Mouse (Mus musculus): ENCODE measurements around the gene Kif2a. TPM values are rescaled to one million over a fixed set of nuclear protein-coding genes. Genes with fewer than 3 reads are reported as not detected.
A peak's percentile ranks its signal among the peaks of the same experiment; 100 is the strongest.

Gene Kif2a
- polyA plus RNA-seq (2012; ENCODE audit: insufficient read depth, insufficient read length, missing spikeins), result 12.9 and 24.2 TPM in 2 replicates

DNA sequence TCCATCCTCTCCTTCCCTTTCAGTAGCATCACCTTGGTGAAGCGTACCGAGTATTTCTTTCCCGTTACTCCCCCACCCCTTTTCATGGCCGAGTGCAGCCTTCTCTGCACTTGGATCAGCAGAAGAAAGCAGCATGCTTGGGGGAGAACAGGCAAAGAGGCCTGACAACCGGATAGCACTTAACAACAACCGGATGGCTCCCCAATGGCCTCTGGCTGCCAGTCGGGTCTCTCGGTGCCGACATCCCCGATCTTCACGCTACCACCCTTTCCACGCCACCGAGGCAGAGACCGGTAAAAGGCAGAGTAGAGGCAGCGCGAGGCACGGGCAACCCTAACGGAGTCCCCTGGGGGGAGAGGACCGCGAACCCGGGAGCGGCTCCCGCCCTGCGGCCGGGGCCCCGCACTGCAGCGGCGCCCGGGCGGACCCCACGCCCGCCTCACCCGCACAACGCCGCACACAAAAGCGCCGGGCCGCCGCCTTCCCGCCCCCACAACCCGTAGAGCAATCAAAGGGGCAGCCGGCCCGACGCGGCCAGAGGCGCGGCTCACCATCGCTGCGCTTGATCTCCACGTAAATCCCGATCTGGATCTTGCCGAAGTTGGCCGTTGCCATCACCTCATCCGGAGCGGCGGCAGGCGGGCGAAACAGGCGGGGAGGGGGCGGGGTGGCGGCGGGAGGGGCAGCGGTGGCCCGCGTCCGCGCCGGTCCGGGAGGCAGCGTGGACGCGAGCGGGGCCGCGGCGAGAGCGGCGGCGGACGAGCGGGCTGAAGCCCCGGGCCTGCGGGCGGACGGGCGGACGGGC lies at the start of gene Kif2a:
TSS of gene Kif2a (minus strand) at position 666 of the 805 bp plus-strand sequence.
- Histone ChIP-seq H3K4me1 (ENCODE audit: control insufficient read depth, insufficient read depth, insufficient read length, low read length) (no peaks in the 10 kb centered on the region), H3K4me3 (ENCODE audit: insufficient read depth, low read depth, low read length) (peak within 1 kb of the TSS; percentile 98), H3K27ac (replicated peaks; ENCODE audit: low read depth, low read length) (peak within 1 kb of the TSS; percentile 73)

DNA sequence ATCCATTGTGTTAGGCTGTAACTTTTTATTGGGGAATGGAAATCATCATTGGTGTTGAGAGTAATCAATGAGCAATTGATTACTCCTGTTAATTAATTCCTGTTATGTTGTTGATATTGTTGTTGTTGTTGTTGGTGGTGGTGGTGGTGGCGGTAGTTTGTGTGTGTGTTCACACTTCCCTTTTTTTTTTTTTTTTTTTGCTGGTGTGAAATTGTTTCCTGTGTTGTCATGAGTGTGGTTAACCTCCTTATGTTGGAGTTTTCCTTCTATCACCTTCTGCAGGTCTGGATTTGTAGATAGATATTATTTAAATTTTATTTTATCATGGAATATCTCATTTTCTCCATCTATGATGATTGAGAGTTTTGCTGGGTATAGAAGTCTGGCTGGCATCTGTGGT lies 47.1 kb upstream of the Kif2a start:
- H3K4me1 ChIP-seq (ENCODE audit: control insufficient read depth, insufficient read depth, insufficient read length, low read length), result no peaks in the 10 kb centered on the region
- no peak overlapping the region for H3K27ac ChIP-seq (replicated peaks; ENCODE audit: low read depth, low read length)
- no peak overlapping the region for H3K4me3 ChIP-seq (ENCODE audit: insufficient read depth, low read depth, low read length)

DNA sequence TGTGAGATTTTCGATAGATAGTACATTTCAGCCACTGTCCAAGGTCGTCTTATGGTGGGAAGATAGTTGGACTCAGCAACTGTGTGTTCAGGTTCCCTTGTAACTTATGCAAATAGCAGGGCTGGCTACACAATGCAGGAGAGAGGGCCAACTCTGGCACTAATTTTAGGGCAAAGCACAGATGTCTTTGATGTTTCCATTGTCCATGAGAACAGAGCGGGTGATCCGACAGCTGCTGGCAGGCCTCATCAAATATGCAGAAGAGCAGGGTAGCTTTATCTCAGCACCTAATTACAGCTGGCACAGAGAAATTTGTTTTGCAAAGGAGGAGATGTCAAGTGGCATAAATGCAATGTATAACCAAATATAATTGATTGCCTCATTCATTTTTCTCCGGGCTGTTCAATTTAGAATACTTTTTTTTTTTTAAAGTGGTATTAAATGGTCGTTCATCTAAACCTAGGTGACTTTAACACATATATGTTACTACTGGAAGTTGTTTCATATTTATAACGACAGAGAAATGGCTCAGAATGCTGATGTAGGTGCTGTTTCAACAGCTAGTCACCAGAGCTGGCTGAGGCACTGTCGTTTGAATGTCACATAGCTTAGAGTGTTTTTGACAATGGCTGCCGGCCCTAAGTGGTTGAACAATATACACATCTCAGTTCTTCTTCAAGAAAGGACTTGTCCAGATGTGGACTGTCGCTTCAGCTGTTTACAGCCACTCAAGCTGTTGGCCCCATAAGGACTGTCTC lies 43.4 kb upstream of the Kif2a start:
- Histone ChIP-seq H3K27ac (replicated peaks; ENCODE audit: low read depth, low read length) (no peak overlapping the region), H3K4me1 (ENCODE audit: control insufficient read depth, insufficient read depth, insufficient read length, low read length) (no peaks in the 10 kb centered on the region), H3K4me3 (ENCODE audit: insufficient read depth, low read depth, low read length) (no peak overlapping the region)

DNA sequence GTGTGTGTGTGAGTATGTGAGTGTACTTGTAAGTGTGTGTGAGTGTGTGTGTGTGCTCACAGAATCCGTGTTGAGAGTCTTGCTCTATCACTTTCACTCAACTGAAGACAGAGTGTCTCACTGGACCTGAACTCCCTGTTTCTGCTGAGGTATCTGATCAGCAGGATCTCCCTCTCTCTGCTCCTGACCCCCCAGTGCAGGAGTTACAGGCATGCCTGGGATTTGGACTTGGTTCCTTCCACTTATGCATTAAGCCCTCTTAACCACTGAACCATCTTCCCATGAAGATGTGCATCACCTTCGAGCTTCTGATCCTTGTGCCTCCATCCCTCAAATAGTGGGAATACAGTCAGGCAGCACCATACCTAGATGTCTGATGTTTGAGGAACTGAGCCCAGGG lies 42.3 kb upstream of the Kif2a start:
- Histone ChIP-seq H3K27ac (replicated peaks; ENCODE audit: low read depth, low read length) (no peak overlapping the region), H3K4me1 (ENCODE audit: control insufficient read depth, insufficient read depth, insufficient read length, low read length) (no peaks in the 10 kb centered on the region), H3K4me3 (ENCODE audit: insufficient read depth, low read depth, low read length) (no peak overlapping the region)

DNA sequence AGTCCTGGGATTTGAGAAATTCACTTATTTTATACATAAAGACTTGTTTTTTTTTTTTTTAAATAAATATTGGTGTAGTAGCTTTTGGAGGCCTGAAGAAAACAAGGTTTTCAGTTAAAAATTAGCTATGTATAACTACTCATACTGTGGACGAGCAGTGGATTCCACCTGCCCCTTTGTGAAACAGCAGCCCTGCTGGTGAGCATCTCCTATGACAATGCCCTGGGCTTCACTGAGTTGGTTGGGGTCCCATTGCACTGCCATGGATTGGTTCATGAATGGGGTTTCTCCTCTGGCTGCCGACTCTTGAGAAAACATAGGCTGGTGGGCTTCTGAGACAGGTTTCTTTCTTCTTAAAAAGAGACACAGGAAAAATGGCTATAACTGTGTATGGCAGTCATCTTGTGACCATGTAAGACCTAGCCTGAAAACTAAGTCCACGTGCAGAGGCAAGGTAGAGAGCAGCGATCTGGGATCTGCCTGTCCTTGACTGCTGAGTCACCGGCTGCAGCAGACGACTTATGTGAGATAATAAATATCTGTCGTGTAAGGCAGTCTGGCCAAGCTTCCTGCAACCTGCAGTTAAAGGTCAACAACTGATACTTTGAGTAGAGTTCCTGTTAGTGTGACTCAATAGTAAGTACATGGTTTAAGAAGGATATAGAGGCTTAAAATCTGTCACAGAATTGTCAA lies 41.3 kb upstream of the Kif2a start:
- H3K4me1 ChIP-seq (ENCODE audit: control insufficient read depth, insufficient read depth, insufficient read length, low read length), result no peaks in the 10 kb centered on the region
- H3K4me3 ChIP-seq (ENCODE audit: insufficient read depth, low read depth, low read length), result no peak overlapping the region
- H3K27ac ChIP-seq (replicated peaks; ENCODE audit: low read depth, low read length), result no peak overlapping the region

DNA sequence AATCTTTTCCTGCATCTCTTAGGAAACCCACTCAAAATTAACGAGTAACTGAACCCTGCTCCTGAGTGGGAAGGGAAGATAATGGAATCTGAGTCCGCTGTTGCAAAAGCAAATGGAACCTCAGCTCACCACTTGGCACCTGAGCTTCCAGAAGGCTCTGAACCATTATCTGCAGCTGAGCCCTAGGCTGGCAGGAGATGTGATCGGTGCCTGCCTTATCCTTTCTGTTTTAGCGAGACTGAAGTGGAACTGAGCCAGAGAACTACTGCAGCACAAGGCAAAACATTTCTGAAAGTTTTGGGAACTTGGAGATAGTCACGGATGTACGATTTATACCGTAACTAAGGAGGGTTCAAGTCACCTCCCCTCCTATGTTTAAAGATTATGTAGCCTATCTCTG lies 38.2 kb upstream of the Kif2a start:
- Histone ChIP-seq H3K4me3 (ENCODE audit: insufficient read depth, low read depth, low read length) (no peak overlapping the region), H3K27ac (replicated peaks; ENCODE audit: low read depth, low read length) (no peak overlapping the region), H3K4me1 (ENCODE audit: control insufficient read depth, insufficient read depth, insufficient read length, low read length) (no peaks in the 10 kb centered on the region)

DNA sequence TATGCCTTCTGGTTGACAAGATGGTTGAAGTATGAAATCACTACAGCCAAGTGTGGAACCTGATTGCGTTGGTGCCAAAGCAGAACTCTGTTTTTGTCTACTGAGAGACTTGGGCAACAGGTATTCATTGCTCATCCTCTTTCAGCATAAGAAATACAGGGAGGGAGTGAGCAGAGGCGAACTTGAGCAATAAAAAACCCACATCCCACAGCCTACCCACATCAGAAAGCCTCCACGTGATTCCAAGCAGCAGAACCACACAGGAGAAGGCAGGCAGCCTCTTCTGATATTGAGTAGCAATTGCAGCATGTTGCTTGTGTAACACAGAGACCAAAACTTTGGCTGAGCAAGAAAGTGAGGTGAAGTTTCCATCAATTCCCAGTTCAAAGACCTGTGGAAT lies 37.5 kb upstream of the Kif2a start:
- Histone ChIP-seq H3K4me3 (ENCODE audit: insufficient read depth, low read depth, low read length) (no peak overlapping the region), H3K4me1 (ENCODE audit: control insufficient read depth, insufficient read depth, insufficient read length, low read length) (no peaks in the 10 kb centered on the region), H3K27ac (replicated peaks; ENCODE audit: low read depth, low read length) (no peak overlapping the region)

DNA sequence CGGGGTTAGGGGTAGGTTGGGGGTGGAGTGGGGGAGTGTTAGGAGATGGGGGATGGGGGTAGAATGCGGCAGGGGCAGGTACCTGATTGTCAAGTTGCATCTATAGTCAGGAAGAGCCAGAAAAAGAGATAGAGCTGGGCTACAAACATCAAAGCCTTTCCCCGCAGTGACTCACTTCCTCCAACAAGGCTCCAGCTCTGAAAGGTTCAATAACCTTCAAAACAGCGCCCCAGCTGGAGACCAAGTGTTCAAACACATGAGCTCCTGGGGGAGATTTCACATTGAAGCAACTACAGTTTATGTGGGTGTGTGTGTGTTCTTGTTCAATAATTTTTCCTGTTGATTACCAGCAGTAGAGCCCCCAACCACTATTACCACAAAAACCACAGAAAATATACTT lies 34.4 kb upstream of the Kif2a start:
- no peaks in the 10 kb centered on the region for H3K4me1 ChIP-seq (ENCODE audit: control insufficient read depth, insufficient read depth, insufficient read length, low read length)
- H3K4me3 ChIP-seq (ENCODE audit: insufficient read depth, low read depth, low read length), result no peak overlapping the region
- no peak overlapping the region for H3K27ac ChIP-seq (replicated peaks; ENCODE audit: low read depth, low read length)

DNA sequence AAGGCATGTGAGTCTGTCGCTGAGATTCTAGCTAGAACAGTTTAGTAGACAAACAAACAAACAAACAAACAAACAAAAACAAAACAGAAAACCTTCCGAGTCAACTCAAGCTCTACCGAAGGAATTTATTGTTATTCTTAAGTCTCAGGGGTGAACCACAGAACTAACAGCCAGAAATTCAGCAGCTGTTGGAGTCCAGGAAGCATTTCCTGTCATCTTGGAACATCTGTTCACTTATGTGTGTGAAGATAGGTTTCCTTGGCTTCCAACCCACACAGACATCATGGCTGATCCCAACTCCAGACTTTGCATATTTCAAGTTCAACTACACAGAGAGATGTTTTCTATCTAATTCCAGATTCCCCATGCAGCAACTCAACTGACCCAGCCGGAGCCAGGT lies 32.6 kb upstream of the Kif2a start:
- no peaks in the 10 kb centered on the region for H3K4me1 ChIP-seq (ENCODE audit: control insufficient read depth, insufficient read depth, insufficient read length, low read length)
- no peak overlapping the region for H3K27ac ChIP-seq (replicated peaks; ENCODE audit: low read depth, low read length)
- H3K4me3 ChIP-seq (ENCODE audit: insufficient read depth, low read depth, low read length), result no peak overlapping the region

DNA sequence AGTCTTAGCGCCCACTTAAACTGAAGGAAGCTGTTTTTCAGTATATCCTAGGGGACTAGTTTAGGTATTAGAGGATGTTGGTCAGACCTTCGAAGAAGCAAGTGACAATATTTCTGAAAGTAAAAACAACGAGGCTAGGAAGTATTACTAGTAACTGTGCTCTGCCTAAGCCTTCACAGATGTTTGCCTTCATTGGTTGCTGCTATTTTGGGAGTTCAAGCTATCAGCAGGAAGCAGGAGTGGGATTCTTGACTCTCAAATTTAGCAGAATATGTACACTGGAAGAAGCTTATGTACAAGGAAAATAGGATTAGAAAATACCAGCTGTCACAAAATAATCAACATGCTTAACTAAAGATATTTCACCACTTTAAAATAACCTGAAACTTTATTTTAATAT lies 29.4 kb upstream of the Kif2a start:
- no peak overlapping the region for H3K4me3 ChIP-seq (ENCODE audit: insufficient read depth, low read depth, low read length)
- no peak overlapping the region for H3K27ac ChIP-seq (replicated peaks; ENCODE audit: low read depth, low read length)
- no peaks in the 10 kb centered on the region for H3K4me1 ChIP-seq (ENCODE audit: control insufficient read depth, insufficient read depth, insufficient read length, low read length)

DNA sequence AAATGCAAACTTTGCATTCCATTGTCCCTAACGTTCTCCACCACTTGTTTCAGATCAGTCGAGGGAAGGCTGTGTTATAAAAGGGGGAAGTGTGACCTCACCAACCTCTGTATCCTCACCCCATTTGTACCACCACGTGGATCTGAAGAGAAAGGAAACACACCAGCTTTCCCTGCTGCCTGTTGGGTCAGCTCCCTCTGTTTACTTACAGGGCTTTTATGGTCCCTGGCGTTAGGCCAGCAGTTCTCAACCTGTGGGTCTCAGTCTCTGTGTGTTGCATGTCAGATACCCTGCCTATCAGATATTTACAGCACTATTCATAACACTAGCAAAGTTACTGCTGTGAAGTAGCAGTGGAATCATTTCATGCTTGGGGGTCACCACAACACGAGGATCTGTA lies 22.3 kb upstream of the Kif2a start:
- Histone ChIP-seq H3K27ac (replicated peaks; ENCODE audit: low read depth, low read length) (no peak overlapping the region), H3K4me3 (ENCODE audit: insufficient read depth, low read depth, low read length) (no peak overlapping the region), H3K4me1 (ENCODE audit: control insufficient read depth, insufficient read depth, insufficient read length, low read length) (no peaks in the 10 kb centered on the region)

DNA sequence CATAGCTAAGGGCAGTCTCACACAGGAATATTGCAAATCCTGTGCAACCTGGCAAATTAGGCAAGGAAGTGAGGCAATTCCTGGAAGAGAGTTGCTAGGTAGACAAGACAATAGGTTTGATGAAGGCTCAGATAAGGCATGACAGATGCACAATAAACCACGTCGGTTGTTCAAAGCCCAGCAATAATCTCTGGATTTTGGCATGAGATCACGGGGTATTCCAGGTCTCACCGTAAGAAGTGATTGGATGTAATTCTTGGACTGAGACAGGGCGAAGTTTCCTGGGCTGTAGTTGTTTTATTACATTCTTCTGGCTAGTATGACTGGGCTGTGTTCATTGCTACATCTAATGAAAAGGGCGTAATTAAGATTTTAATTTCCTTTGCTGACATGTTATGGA lies 20.6 kb upstream of the Kif2a start:
- H3K4me1 ChIP-seq (ENCODE audit: control insufficient read depth, insufficient read depth, insufficient read length, low read length), result no peaks in the 10 kb centered on the region
- no peak overlapping the region for H3K27ac ChIP-seq (replicated peaks; ENCODE audit: low read depth, low read length)
- no peak overlapping the region for H3K4me3 ChIP-seq (ENCODE audit: insufficient read depth, low read depth, low read length)

DNA sequence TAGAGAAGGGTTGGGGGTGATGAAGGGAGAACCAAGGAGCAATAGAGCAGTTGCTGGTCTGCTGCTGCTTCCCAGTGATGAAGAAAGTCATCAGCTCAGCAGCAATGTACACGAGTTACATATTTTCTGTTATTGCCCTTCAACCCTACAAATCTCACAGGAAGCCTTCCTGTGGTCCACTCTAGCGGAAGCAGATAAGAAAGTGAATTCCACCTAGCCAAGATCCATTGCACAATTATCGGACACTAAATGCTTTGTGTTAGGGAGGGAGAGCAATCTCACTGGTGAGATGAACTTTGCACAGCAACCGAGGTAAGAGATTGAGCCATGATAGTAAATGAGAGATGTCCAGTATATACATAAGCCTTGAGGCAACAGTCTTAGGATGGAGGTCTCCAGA lies 17.6 kb upstream of the Kif2a start:
- no peaks in the 10 kb centered on the region for H3K4me1 ChIP-seq (ENCODE audit: control insufficient read depth, insufficient read depth, insufficient read length, low read length)
- H3K27ac ChIP-seq (replicated peaks; ENCODE audit: low read depth, low read length), result no peak overlapping the region
- no peak overlapping the region for H3K4me3 ChIP-seq (ENCODE audit: insufficient read depth, low read depth, low read length)

DNA sequence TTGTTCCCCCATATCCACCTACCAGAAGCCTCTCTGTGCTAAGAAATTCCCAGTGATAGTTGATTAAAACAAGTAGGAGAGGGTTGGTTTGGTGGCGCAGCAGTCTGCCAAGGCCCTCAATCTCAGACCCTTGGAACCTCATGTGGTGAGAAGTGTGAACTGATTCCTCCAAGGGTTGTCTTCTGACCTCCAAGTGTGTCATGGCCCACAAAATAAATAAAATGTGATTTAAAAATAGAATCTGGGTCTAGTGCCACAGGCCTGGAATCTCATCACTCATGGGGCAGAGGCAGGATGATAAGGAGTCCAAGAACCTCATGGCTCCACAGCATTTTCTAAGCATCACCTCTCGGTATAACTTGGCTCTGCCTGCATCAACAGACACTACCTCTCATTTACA lies 16.4 kb upstream of the Kif2a start:
- H3K4me1 ChIP-seq (ENCODE audit: control insufficient read depth, insufficient read depth, insufficient read length, low read length), result no peaks in the 10 kb centered on the region
- no peak overlapping the region for H3K27ac ChIP-seq (replicated peaks; ENCODE audit: low read depth, low read length)
- no peak overlapping the region for H3K4me3 ChIP-seq (ENCODE audit: insufficient read depth, low read depth, low read length)

DNA sequence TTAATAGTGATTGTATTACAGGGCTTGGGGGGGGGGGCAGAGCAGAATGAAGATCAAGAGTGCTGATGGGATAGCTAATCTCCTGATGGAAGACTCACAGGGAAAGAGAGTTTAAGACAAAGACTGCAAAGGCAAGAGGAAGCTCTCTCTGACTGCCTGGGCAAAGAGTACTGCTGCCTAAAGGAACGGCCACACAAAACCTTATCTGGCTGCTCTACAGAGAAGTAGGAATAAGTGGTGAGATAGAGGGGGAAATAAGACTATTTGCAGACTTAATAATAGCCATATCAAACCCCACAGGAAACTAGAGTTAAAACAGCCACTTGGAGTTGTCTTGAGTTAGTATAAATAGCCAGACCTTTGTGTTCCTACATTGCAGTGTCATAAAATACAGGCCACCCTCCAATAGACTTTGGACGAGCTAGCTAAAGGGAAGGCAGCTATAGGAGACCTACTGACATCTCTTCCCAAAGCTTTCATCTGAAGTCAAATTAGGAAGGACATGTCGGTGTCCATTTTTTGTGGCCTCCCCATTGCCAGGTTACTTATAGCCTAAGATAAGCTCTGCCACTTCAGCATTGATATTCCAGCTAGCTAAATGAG lies 13.7 kb upstream of the Kif2a start:
- no peaks in the 10 kb centered on the region for H3K4me1 ChIP-seq (ENCODE audit: control insufficient read depth, insufficient read depth, insufficient read length, low read length)
- no peak overlapping the region for H3K27ac ChIP-seq (replicated peaks; ENCODE audit: low read depth, low read length)
- H3K4me3 ChIP-seq (ENCODE audit: insufficient read depth, low read depth, low read length), result no peak overlapping the region
